Mouse (Mus musculus) megakaryocyte, embryonic 14.5 days (primary cell): ENCODE data around the gene Rnf186. TPM values are rescaled to one million over a fixed set of nuclear protein-coding genes. Genes with fewer than 3 reads are reported as not detected.

Source experiments
- H3K27me3 ChIP-seq: replicated peaks from 2 replicates; pipeline ENCODE3; 2012; ENCODE audit warnings: inconsistent platforms
- H3K36me3 ChIP-seq: replicated peaks from 2 replicates; pipeline ENCODE3; 2012; ENCODE audit warnings: low read length, inconsistent platforms, mixed read lengths
- H3K4me1 ChIP-seq: 2 replicates; pipeline ENCODE4 v1.6.1; 2012; ENCODE audit warnings: inconsistent platforms
- H3K4me3 ChIP-seq: replicated peaks from 2 replicates; pipeline ENCODE3; 2012; ENCODE audit warnings: moderate library complexity, mild to moderate bottlenecking, inconsistent platforms
- H3K9me3 ChIP-seq: 2 replicates; pipeline ENCODE4 v1.6.1; 2012; ENCODE audit warnings: inconsistent platforms
- FLI1 ChIP-seq: IDR thresholded peaks from 2 replicates; pipeline ENCODE4 v1.6.1; 2012; ENCODE audit warnings: low read length, inconsistent platforms, mixed read lengths
- GATA1 ChIP-seq: IDR thresholded peaks from 3 replicates; pipeline ENCODE4 v1.6.1; 2012; ENCODE audit warnings: mixed read lengths, low read length, inconsistent platforms, borderline replicate concordance
- polyA plus RNA-seq: library from polyadenylated mRNA; stranded (reverse); fragments of >175 nt; gene quantifications from 2 replicates; pipeline ENCODE4 v1.2.3, GENCODE M21; 2012; ENCODE audit warnings: low replicate concordance; ENCODE audit not compliant: insufficient read depth

Rnf186 gene
- polyA plus RNA-seq, 1 experiment, result not detected

- no peak overlapping the region for H3K4me3 ChIP-seq
- peaks cover 11% of the 10 kb centered on the region for H3K9me3 ChIP-seq
- H3K36me3 ChIP-seq, result no peaks in the 10 kb centered on the region
- TF ChIP-seq FLI1 (no peak), GATA1 (no peak)
- peaks cover 13% of the 10 kb centered on the region for H3K27me3 ChIP-seq
- no peaks in the 10 kb centered on the region for H3K4me1 ChIP-seq
Measured at GRCm38 (mm10) chr4:138980021-138980420, 13.1 kb downstream of the Rnf186 start.

GRCm38 (mm10) chr4:138980771-138981420 lies 14.0 kb downstream of the Rnf186 start:
- no peaks in the 10 kb centered on the region for H3K36me3 ChIP-seq
- H3K9me3 ChIP-seq, result peaks cover 12% of the 10 kb centered on the region
- H3K27me3 ChIP-seq, result peaks cover 13% of the 10 kb centered on the region
- H3K4me1 ChIP-seq, result no peaks in the 10 kb centered on the region
- TF ChIP-seq GATA1 (no peak), FLI1 (no peak)
- no peak overlapping the region for H3K4me3 ChIP-seq

- Histone ChIP-seq H3K36me3 (no peaks in the 10 kb centered on the region), H3K9me3 (peaks cover 12% of the 10 kb centered on the region), H3K27me3 (peaks cover 5% of the 10 kb centered on the region), H3K4me1 (no peaks in the 10 kb centered on the region), H3K4me3 (no peak overlapping the region)
- TF ChIP-seq GATA1, result no peak
- TF ChIP-seq FLI1, result no peak
Measured at GRCm38 (mm10) chr4:138983422-138983821, 16.5 kb downstream of the Rnf186 start.

GRCm38 (mm10) chr4:138984744-138985143 lies 17.8 kb downstream of the Rnf186 start:
- TF ChIP-seq FLI1 (no peak), GATA1 (no peak)
- peaks cover 5% of the 10 kb centered on the region for H3K27me3 ChIP-seq
- H3K4me1 ChIP-seq, result no peaks in the 10 kb centered on the region
- H3K9me3 ChIP-seq, result peaks cover 12% of the 10 kb centered on the region
- H3K36me3 ChIP-seq, result no peaks in the 10 kb centered on the region
- no peak overlapping the region for H3K4me3 ChIP-seq

GRCm38 (mm10) chr4:138986280-138986679 lies 19.4 kb downstream of the Rnf186 start:
- H3K36me3 ChIP-seq, result no peaks in the 10 kb centered on the region

GRCm38 (mm10) chr4:138994389-138994788 lies 27.5 kb downstream of the Rnf186 start:
- peaks cover 23% of the 10 kb centered on the region for H3K9me3 ChIP-seq
- peaks cover 7% of the 10 kb centered on the region for H3K27me3 ChIP-seq
- no peaks in the 10 kb centered on the region for H3K4me1 ChIP-seq
- H3K36me3 ChIP-seq, result peaks cover 23% of the 10 kb centered on the region
- no peak overlapping the region for H3K4me3 ChIP-seq
- no peak for TF ChIP-seq FLI1
- TF ChIP-seq GATA1, result no peak

More at GRCm38 (mm10) chr4:138986280-138986679, 19.4 kb downstream of the Rnf186 start:
- H3K27me3 ChIP-seq, result peaks cover 6% of the 10 kb centered on the region
- TF ChIP-seq GATA1, result no peak
- TF ChIP-seq FLI1, result no peak
- no peak overlapping the region for H3K4me3 ChIP-seq
- peaks cover 12% of the 10 kb centered on the region for H3K9me3 ChIP-seq
- no peaks in the 10 kb centered on the region for H3K4me1 ChIP-seq

- H3K9me3 ChIP-seq, result peaks cover 27% of the 10 kb centered on the region
- peaks cover 3% of the 10 kb centered on the region; the same call in 1 of the 2 replicates for H3K4me1 ChIP-seq
- H3K36me3 ChIP-seq, result peaks cover 23% of the 10 kb centered on the region
- H3K27me3 ChIP-seq, result peaks cover 5% of the 10 kb centered on the region
- no peak overlapping the region for H3K4me3 ChIP-seq
- TF ChIP-seq FLI1 (no peak), GATA1 (no peak)
Measured at GRCm38 (mm10) chr4:138996410-138996809, 29.5 kb downstream of the Rnf186 start.

GRCm38 (mm10) chr4:138997121-138997520 lies 30.2 kb downstream of the Rnf186 start:
- Histone ChIP-seq H3K36me3 (peaks cover 23% of the 10 kb centered on the region), H3K27me3 (peaks cover 5% of the 10 kb centered on the region)

GRCm38 (mm10) chr4:138998611-138999010 lies 31.7 kb downstream of the Rnf186 start:
- Histone ChIP-seq H3K9me3 (peaks cover 27% of the 10 kb centered on the region), H3K36me3 (peaks cover 23% of the 10 kb centered on the region), H3K4me1 (peaks cover 3% of the 10 kb centered on the region; the same call in 1 of the 2 replicates), H3K27me3 (peaks cover 5% of the 10 kb centered on the region), H3K4me3 (no peak overlapping the region)
- TF ChIP-seq GATA1 (no peak), FLI1 (no peak)

More at GRCm38 (mm10) chr4:138997121-138997520, 30.2 kb downstream of the Rnf186 start:
- TF ChIP-seq GATA1 (no peak), FLI1 (no peak)
- Histone ChIP-seq H3K9me3 (peaks cover 27% of the 10 kb centered on the region), H3K4me3 (no peak overlapping the region), H3K4me1 (peaks cover 3% of the 10 kb centered on the region; the same call in 1 of the 2 replicates)

GRCm38 (mm10) chr4:139001026-139001425 lies 34.1 kb downstream of the Rnf186 start:
- Histone ChIP-seq H3K27me3 (peaks cover 9% of the 10 kb centered on the region), H3K4me3 (no peak overlapping the region), H3K4me1 (peaks cover 3% of the 10 kb centered on the region; the same call in 1 of the 2 replicates), H3K9me3 (peaks cover 27% of the 10 kb centered on the region), H3K36me3 (peaks cover 23% of the 10 kb centered on the region)
- TF ChIP-seq GATA1, result no peak
- no peak for TF ChIP-seq FLI1
